Mouse (Mus musculus) duodenum, adult 2 months (tissue): ENCODE results near the gene Bpifa3. TPM values are rescaled to one million over a fixed set of nuclear protein-coding genes. Genes with fewer than 3 reads are reported as not detected.

Experiments used
- polyA plus RNA-seq: library from polyadenylated mRNA; depleted of rRNA; stranded (reverse); fragments of >200 nt; gene quantifications from 2 replicates; pipeline ENCODE4 v1.2.3, GENCODE M21; 2012; ENCODE audit warnings: low replicate concordance; rRNA removed

Gene Bpifa3
- not detected in 2 replicates for polyA plus RNA-seq

GRCm38 (mm10) chr2:154130120-154130519 is at the start of gene Bpifa3:
Bpifa3 (plus strand) TSS chr2:154130336.

GRCm38 (mm10) chr2:154142580-154142979 is 12.4 kb downstream of the Bpifa3 start, which contains the start of gene Bpifa1:
Bpifa1 (plus strand) TSS chr2:154142880.

DNA sequence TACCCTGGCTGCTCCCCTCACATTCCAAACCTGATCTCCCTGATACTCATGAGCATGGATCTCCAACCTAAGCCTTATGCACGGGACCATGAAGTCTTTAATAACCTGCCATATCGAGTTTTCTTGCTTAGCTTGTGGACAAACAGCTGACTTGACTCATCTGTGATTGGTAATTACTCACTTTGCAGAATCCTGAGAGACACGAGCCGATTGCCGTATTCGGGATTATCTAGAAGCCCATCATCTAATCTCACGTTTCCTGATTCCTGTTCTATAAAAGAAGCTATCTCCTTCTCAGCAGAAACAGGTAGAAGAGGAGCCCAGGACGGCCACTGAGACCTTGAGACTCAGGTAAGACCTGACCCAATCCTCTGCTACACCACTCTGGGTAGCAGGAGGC is 32.2 kb downstream of the Bpifa3 start, which contains the start of gene Bpifa5:
TSS of gene Bpifa5 (plus strand) at position 301 of the 400 bp plus-strand sequence.

Other genes starting within 250 kb of the Bpifa3 start
- gene Bpifb6, start 229.9 kb upstream of the Bpifa3 start, polyA plus RNA-seq = not detected in 2 replicates
- gene Bpifb3, start 212.1 kb upstream of the Bpifa3 start, polyA plus RNA-seq = not detected in 2 replicates
- 0.06 TPM in 1 of 2 replicates, not detected in the other for gene Bpifb4, start 192.1 kb upstream of the Bpifa3 start, polyA plus RNA-seq
- not detected in 2 replicates for gene Bpifa6, start 155.4 kb upstream of the Bpifa3 start, polyA plus RNA-seq
- gene Bpifa2, start 122.1 kb upstream of the Bpifa3 start, polyA plus RNA-seq = not detected in 2 replicates
- gene Bpifa1, start 12.5 kb downstream of the Bpifa3 start, polyA plus RNA-seq = not detected in 2 replicates
- not detected in 2 replicates for gene Bpifa5, start 32.3 kb downstream of the Bpifa3 start, polyA plus RNA-seq
- 0.13 and 0.28 TPM in 2 replicates for gene Bpifb1, start 60.5 kb downstream of the Bpifa3 start, polyA plus RNA-seq
- gene Bpifb5, start 93.4 kb downstream of the Bpifa3 start, polyA plus RNA-seq = 0.09 TPM in 1 of 2 replicates, not detected in the other
- not detected in 2 replicates for gene Bpifb9a, start 127.5 kb downstream of the Bpifa3 start, polyA plus RNA-seq
- gene Bpifb9b, start 176.9 kb downstream of the Bpifa3 start, polyA plus RNA-seq = not detected in 2 replicates
- gene Cdk5rap1, start 242.7 kb downstream of the Bpifa3 start, polyA plus RNA-seq = 3.9 and 4.2 TPM in 2 replicates